Comparison of ENCODE assay signal across 9 mouse cellular contexts in the genomic region with DNA sequence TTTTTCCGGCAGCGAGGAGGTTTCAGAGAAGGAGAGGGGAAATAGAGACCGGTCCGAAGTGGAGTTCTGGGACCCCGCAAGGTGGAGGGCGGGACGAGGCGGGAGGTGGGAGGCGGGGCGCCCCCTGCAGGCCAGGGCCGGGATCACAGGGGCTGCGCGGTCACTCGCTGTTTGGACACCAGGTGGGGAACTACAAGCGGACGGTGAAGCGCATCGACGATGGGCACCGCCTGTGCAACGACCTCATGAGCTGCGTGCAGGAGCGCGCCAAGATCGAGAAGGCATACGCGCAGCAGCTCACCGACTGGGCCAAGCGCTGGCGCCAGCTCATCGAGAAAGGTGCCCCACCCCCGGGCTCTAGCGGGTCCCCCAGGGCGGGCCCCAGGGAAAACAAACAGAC. TPM values are rescaled to one million over a fixed set of nuclear protein-coding genes. Genes with fewer than 3 reads are reported as not detected.
DNase-seq lines count a peak whose midpoint lies in the region; ATAC-seq lines count a peak whose summit lies in the region.
"Had no signal": no experiment of that assay in that cellular context is flagged by ENCODE, and none has a peak within 500 bp of the region (broad histone marks: within the 10 kb centered on the region; RNA-seq: fewer than 3 reads in every experiment).

No protein-coding gene starts in this region.

- no peak for ATAC-seq in heart, embryonic 11.5 days (replicated peaks; ENCODE audit: insufficient number of reproducible peaks, low FRiP score, low TSS enrichment)
- 0 out of 2 replicates have a peak, but pooled peaks have one; percentile 46 for ATAC-seq in kidney, embryonic 16.5 days (ENCODE audit: low FRiP score, low TSS enrichment)

- no peak overlapping the region for H3K9ac ChIP-seq in heart, embryonic 11.5 days (ENCODE audit: low read depth, low read length)
- peak overlapping the region; percentile 48 for H3K9ac ChIP-seq in kidney, embryonic 16.5 days (replicated peaks; ENCODE audit: low read length)

- no peaks in the 10 kb centered on the region for H3K4me1 ChIP-seq in heart, embryonic 11.5 days (ENCODE audit: control insufficient read depth, insufficient read depth, low read length)
- H3K4me1 ChIP-seq in kidney, embryonic 16.5 days (ENCODE audit: insufficient read depth, low read length), result 0 out of 2 replicates have a peak, but pooled peaks cover under 1% of the 10 kb centered on the region

- DNase-seq in spleen, adult 18-20 months, result peak; percentile 20 to 50
- DNase-seq in spleen, adult 12 weeks (ENCODE audit: low spot score), result no peak
- DNase-seq in cerebellum, postnatal 36 days, result peak; percentile 68 to 72
- DNase-seq in lung, postnatal 36 days, result peak; percentile 62
- peak; percentile 30 to 63 for DNase-seq in spleen, postnatal 10 days (ENCODE audit: low spot score in 2 of 2)
- DNase-seq in right cerebral cortex, postnatal 4 days, result no peak

- H3K27me3 ChIP-seq in heart, embryonic 11.5 days (ENCODE audit: control insufficient read depth, insufficient read depth, low read length), result peaks cover 22% of the 10 kb centered on the region
- no peaks in the 10 kb centered on the region for H3K27me3 ChIP-seq in kidney, embryonic 16.5 days (ENCODE audit: insufficient read depth, low read length)

- H3K4me3 ChIP-seq in heart, embryonic 11.5 days (ENCODE audit: low read depth, low read length), result peak overlapping the region; percentile 16
- peak overlapping the region; percentile 25 for H3K4me3 ChIP-seq in kidney, embryonic 16.5 days (ENCODE audit: low read length)
- H3K4me3 ChIP-seq: erythroblast, embryonic 14.5 days had no signal

- peaks cover 5% of the 10 kb centered on the region; the same call in 1 of the 2 replicates for H3K9me3 ChIP-seq in heart, embryonic 11.5 days (replicated peaks; ENCODE audit: control insufficient read depth, low read length)
- H3K9me3 ChIP-seq in kidney, embryonic 16.5 days (ENCODE audit: low read length), result peaks cover 14% of the 10 kb centered on the region; the same call in 1 of the 2 replicates

- peak overlapping the region; percentile 60 for H3K4me2 ChIP-seq in heart, embryonic 11.5 days
- peak overlapping the region; percentile 60 for H3K4me2 ChIP-seq in kidney, embryonic 16.5 days (replicated peaks; ENCODE audit: low read depth, low read length)

- no peaks in the 10 kb centered on the region for H3K36me3 ChIP-seq in heart, embryonic 11.5 days (ENCODE audit: control insufficient read depth, insufficient read depth, low read length)
- H3K36me3 ChIP-seq in kidney, embryonic 16.5 days (ENCODE audit: insufficient read depth, low read length), result no peaks in the 10 kb centered on the region

- H3K27ac ChIP-seq in heart, embryonic 11.5 days (ENCODE audit: low read depth, low read length), result no peak overlapping the region
- H3K27ac ChIP-seq in kidney, embryonic 16.5 days (ENCODE audit: low read length), result no peak overlapping the region

- WGBS in heart, embryonic 11.5 days (ENCODE audit: insufficient replicate concordance), result 3% methylated on average over 34 of the region's 34 CpGs
- WGBS in kidney, embryonic 16.5 days, result under 1% methylated on average over 32 of the region's 34 CpGs

RNA-seq across cellular contexts. Expression of a gene that starts 26.2 kb away (rescaled TPM):
- polyA plus RNA-seq in heart, embryonic 11.5 days (2014; fragmentation: Nextera tagmentation; extraction: Ambion mirVana), result 0.25 and 0.26 TPM in 2 replicates
- 0.18 and 0.31 TPM in 2 replicates for polyA plus RNA-seq in kidney, embryonic 16.5 days (2015; fragmentation: Nextera tagmentation; extraction: Ambion mirVana)
- polyA plus RNA-seq: erythroblast, embryonic 14.5 days had no signal

RNA-seq across cellular contexts. Expression of a gene that starts 47.2 kb away (rescaled TPM):
- polyA plus RNA-seq in heart, embryonic 11.5 days (2014; fragmentation: Nextera tagmentation; extraction: Ambion mirVana), result 2.5 and 2.9 TPM in 2 replicates
- 1.4 and 1.7 TPM in 2 replicates for polyA plus RNA-seq in kidney, embryonic 16.5 days (2015; fragmentation: Nextera tagmentation; extraction: Ambion mirVana)

Comparison
In these comparisons a context has a peak if more than half of its experiments do, and no peak if none do; other contexts are left out.
1. DNase-seq: peak in spleen, adult 18-20 months (2 of 2), cerebellum, postnatal 36 days (2 of 2), lung, postnatal 36 days (single experiment) and spleen, postnatal 10 days (2 of 2); none in spleen, adult 12 weeks (single experiment) and right cerebral cortex, postnatal 4 days (single experiment).